Mouse (Mus musculus) neural tube, embryonic 15.5 days (tissue): ENCODE results near the gene Ptpn6. TPM values are rescaled to one million over a fixed set of nuclear protein-coding genes. Genes with fewer than 3 reads are reported as not detected.

Source experiments
- ATAC-seq: fragments of 200-750 bp; cut with Nextera tagmentation; 2 replicates; pipeline ENCODE4 v1.8.0; 2017; ENCODE audit warnings: mild to moderate bottlenecking, moderate TSS enrichment, moderate library complexity; ENCODE audit not compliant: low FRiP score
- H3K27ac ChIP-seq: fragments of 300-500 bp; sonication (generic); replicated peaks from 2 replicates; pipeline ENCODE4 v1.5.1; 2015; ENCODE audit warnings: mild to moderate bottlenecking, inconsistent platforms
- H3K27me3 ChIP-seq: fragments of 300-500 bp; sonication (generic); replicated peaks from 2 replicates; pipeline ENCODE4 v1.6.1; 2015; ENCODE audit warnings: inconsistent platforms
- H3K36me3 ChIP-seq: fragments of 300-500 bp; sonication (generic); 2 replicates; pipeline ENCODE4 v1.6.1; 2015; ENCODE audit warnings: inconsistent platforms
- H3K4me1 ChIP-seq: fragments of 300-500 bp; sonication (generic); 2 replicates; pipeline ENCODE4 v1.6.1; 2015; ENCODE audit warnings: inconsistent platforms
- H3K4me2 ChIP-seq: fragments of 300-500 bp; sonication (generic); 2 replicates; pipeline ENCODE4 v1.6.1; 2015; ENCODE audit warnings: inconsistent platforms, mild to moderate bottlenecking, moderate library complexity
- H3K4me3 ChIP-seq: fragments of 300-500 bp; sonication (generic); replicated peaks from 2 replicates; pipeline ENCODE4 v1.5.1; 2015; ENCODE audit warnings: mild to moderate bottlenecking, inconsistent platforms
- H3K9ac ChIP-seq: fragments of 300-500 bp; sonication (generic); replicated peaks from 2 replicates; pipeline ENCODE4 v1.6.1; 2015; ENCODE audit warnings: mild to moderate bottlenecking, inconsistent platforms
- H3K9me3 ChIP-seq: fragments of 300-500 bp; sonication (generic); replicated peaks from 2 replicates; pipeline ENCODE4 v1.6.1; 2016; ENCODE audit warnings: inconsistent platforms
- WGBS: fragments of 180-500 bp; shearing (Covaris S2); methylation state at CpG from one replicate; pipeline ENCODE4 v1.1.7; 2015; ENCODE audit warnings: mixed read lengths; 5-methylcytosine and 5-hydroxymethylcytosine counted together
- polyA plus RNA-seq: library from polyadenylated mRNA; unstranded; fragments of >200 nt; fragmentation: Nextera tagmentation; extraction: Ambion mirVana; gene quantifications from 2 replicates; pipeline ENCODE4 v1.2.1, GENCODE M21; 2015

The Ptpn6 gene
- polyA plus RNA-seq, 1 experiment from 2014 or later = 4.8 TPM

DNA sequence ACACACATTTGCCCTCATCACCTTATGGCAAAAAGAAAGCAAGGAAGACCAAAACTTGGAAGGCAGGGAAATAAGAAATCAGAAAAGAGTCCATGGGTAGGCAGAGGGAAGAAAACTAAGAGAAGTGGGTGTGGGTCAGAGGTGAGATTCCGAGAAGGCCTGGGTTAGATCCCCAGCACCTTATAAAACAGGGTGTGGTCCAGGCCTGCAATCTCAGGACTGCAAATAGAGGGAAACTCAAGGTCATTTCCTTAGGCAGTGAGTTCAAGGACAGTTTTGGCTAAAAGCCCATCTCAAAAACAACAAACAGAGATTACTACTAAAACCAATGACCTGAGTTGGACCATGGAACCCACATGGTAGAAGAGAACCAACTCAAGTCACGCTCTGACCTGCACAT, 15.3 kb upstream of the Ptpn6 start:
- Histone ChIP-seq H3K9me3 (no peaks in the 10 kb centered on the region), H3K27ac (no peak overlapping the region), H3K27me3 (no peaks in the 10 kb centered on the region), H3K4me1 (peaks cover 66% of the 10 kb centered on the region), H3K4me3 (no peak overlapping the region), H3K9ac (no peak overlapping the region), H3K4me2 (peak overlapping the region; percentile 90), H3K36me3 (peaks cover 11% of the 10 kb centered on the region)
- 89% methylated on average over 2 of the region's 2 CpGs for WGBS
- no peak for ATAC-seq

DNA sequence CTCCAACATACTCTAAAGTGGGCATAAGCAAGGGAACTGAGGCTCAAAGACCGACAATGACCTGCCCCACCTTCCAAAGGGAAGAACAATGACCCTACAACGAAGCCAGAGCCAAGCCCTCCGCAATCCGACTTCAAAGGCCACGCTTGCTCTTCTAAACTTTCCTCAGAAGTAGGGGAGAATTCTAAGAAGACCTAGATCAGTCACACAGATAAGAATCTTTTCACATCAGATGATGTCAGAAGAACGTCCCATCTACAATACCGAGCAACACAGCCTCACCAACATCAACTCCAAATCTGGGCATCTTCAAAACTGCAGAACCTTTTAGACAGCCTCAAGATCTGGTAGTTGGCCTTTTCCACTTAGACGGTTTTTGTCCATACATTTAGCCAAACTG, 11.9 kb upstream of the Ptpn6 start:
- H3K4me2 ChIP-seq = no peak overlapping the region
- H3K27ac ChIP-seq = no peak overlapping the region
- no peaks in the 10 kb centered on the region for H3K27me3 ChIP-seq
- H3K4me3 ChIP-seq = no peak overlapping the region
- no peak for ATAC-seq
- no peak overlapping the region for H3K9ac ChIP-seq
- H3K9me3 ChIP-seq = no peaks in the 10 kb centered on the region
- H3K36me3 ChIP-seq = peaks cover 34% of the 10 kb centered on the region
- H3K4me1 ChIP-seq = peaks cover 61% of the 10 kb centered on the region
- 89% methylated on average over 8 of the region's 8 CpGs for WGBS

DNA sequence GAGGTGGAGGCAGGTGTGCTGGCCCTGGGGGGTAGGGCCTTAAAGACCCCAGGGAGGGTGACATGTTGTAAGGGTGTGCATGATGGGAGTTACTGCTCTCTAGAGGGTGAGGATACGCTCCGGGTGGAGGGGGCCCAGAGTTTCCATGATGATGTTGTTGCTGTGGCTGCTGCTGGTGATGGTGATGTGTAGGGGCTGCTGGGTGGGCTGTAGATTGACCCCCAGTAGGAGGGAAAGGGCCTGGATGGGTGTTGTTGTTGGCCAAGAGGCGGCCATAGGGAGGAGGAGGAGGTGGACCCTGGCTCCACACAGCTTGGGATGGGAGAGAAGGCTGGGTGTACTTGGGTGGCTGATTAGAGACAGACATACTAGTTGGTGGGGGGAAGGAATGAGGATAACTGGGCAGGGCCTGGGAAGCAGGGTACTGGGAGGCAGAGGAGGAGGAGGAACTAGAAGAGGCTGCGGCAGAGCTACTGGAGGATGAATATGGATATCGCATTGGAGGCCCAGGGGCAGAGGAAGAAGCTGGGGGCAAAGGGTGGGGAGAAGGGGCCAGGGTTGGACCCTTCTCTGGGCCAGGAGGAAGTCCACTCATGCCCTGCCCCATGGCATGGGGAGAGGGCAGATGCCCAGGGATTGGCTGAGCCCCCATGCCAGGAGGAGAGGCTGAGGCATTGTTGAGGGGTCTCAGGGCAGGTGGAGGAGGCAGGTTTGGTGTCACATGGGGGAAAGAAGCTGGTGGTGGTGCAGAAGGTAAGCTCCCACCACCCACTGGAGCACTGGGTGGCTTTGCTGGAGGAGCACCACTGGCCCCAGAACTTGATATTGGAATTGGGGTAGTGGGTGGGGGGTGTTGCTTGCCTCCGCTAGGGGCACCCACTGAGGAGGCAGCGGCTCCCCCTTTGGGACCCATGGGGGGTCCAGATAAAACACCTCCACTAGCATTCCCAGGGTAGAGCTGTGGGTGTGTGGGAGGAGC, 8.4 kb upstream of the Ptpn6 start:
- Histone ChIP-seq H3K36me3 (peaks cover 62% of the 10 kb centered on the region), H3K9ac (0 out of 2 replicates have a peak overlapping the region, but pooled peaks have one; percentile 10), H3K4me3 (no peak overlapping the region), H3K9me3 (no peaks in the 10 kb centered on the region), H3K27ac (peak overlapping the region; percentile 87), H3K4me1 (peaks cover 46% of the 10 kb centered on the region), H3K4me2 (peak overlapping the region; percentile 81), H3K27me3 (no peaks in the 10 kb centered on the region)
- WGBS = 82% methylated on average over 7 of the region's 7 CpGs
- ATAC-seq = no peak

DNA sequence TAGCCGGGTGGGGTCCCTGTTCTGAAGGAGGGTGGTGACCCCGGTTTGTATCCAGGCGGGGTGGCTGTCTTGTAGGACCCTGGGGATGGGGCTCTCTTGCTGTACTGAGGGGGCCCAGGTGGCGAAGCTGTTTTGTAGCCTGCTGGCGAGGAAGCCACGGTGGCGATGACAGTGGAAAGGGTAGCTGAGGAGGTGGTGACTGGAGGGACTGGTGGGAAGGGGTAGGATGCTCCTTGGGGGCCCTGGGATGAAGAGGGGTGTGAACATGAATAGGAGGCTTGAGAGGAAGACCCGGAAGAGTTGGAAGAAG, 7.7 kb upstream of the Ptpn6 start:
- H3K27me3 ChIP-seq = no peaks in the 10 kb centered on the region
- no peaks in the 10 kb centered on the region for H3K9me3 ChIP-seq
- peak overlapping the region; percentile 44 for H3K4me3 ChIP-seq
- peaks cover 62% of the 10 kb centered on the region for H3K36me3 ChIP-seq
- peak overlapping the region; percentile 81 for H3K4me2 ChIP-seq
- no peak; the same call in 1 of the 2 replicates for ATAC-seq
- WGBS = 10% methylated on average over 8 of the region's 8 CpGs
- peak overlapping the region; percentile 87 for H3K27ac ChIP-seq
- peak overlapping the region; percentile 57 for H3K9ac ChIP-seq
- H3K4me1 ChIP-seq = peaks cover 48% of the 10 kb centered on the region

DNA sequence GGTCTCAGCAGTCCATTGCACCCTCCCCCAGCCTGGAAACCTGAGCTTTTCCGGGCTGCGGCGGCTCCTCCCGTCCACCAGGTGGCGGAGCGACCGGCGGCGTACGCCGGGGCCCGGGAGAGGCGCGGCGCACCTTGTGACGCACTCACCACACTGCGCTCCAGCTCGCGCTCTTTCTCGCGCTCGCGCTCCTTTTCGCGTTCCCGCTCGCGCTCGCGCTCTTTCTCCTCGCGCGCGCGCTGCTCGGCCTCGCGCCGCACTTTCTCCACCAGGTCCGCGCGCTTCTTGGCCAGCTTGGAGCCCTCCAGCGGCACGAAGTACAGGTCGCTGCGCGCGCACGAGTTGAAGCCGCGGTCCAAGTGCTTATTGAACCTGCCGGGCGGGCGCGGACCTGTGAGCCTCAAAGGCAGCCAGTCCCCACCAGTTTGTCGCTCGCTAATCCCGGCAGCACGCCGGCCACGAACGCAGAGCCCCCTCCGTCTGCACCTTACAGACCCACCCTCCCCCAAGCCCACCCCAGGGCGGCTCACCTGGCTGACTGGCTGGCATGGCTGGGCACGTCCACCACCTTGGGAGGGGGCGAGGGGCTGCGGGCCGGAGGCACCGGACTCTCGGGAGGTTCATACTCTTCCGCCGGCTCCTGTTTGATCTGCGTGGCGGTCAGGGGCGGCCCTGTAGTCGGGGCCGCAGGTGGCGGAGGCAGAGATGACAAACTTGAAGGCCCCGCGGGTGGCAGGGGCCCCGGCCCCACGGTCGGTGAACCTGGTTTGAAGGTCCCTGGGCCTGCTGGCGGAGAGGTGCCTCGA, 7.2 kb upstream of the Ptpn6 start:
- Histone ChIP-seq H3K27me3 (no peaks in the 10 kb centered on the region), H3K36me3 (peaks cover 62% of the 10 kb centered on the region)
- peak; percentile 82 for ATAC-seq

DNA sequence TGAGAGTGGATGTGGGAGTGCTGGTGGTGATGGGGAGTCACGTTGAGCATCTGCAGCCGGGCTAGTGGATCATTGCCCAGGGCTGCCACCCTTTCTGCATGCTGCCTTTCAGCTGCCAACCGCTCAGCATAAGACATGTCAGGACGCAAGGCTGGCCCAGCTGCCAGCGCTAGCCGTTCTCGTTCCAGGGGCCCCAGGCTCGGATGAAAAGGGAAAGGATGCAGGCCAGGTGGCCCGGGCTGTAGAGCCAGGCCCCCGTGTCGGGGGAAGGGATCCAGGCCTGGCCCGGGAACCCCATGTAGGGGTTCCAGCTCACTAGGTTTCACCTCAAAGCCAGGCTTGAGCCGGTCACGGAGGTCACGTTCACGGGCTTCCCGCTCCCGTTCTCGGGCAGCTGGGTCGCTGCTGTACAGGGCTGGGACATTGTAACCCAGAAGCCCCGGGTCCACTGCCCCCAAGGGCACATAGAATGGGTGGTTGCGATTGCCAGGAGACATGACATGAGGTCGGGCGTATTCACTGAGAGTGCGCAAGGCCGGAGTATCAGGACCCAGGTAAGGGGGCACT, 6.3 kb upstream of the Ptpn6 start:
- H3K9me3 ChIP-seq = no peaks in the 10 kb centered on the region
- H3K27ac ChIP-seq = peak overlapping the region; percentile 87
- peak; percentile 1 for ATAC-seq
- WGBS = 73% methylated on average over 26 of the region's 26 CpGs
- H3K4me1 ChIP-seq = peaks cover 45% of the 10 kb centered on the region
- no peaks in the 10 kb centered on the region for H3K27me3 ChIP-seq
- H3K4me3 ChIP-seq = peak overlapping the region; percentile 44
- H3K9ac ChIP-seq = peak overlapping the region; percentile 42; the same call in 1 of the 2 replicates
- H3K4me2 ChIP-seq = peak overlapping the region; percentile 81
- H3K36me3 ChIP-seq = peaks cover 61% of the 10 kb centered on the region

More for the DNA sequence above, 7.2 kb upstream of the Ptpn6 start:
- Histone ChIP-seq H3K4me1 (peaks cover 47% of the 10 kb centered on the region), H3K4me2 (peak overlapping the region; percentile 81), H3K4me3 (peak overlapping the region; percentile 44), H3K9ac (peak overlapping the region; percentile 57), H3K9me3 (no peaks in the 10 kb centered on the region), H3K27ac (peak overlapping the region; percentile 87)
- WGBS = under 1% methylated on average over 84 of the region's 85 CpGs

DNA sequence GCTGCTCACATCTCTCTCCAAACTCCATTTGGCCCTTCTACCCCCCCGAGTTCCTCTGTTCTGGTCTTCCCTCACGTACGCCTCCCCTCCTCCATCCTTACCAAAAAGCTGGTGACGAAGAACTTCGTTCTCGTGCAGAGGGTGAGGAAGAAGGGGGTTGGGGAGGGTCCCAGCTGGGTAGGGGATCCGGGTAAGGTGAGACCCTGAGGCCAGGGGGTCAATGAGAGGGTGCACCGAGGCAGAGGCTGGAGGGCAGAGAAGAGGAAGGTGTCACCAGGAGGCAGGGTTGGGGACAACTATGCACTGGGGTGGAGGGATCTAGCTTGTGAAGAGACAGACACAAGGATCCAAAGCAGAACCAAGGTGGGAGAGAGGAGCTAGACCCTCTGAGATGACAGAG, 5.1 kb upstream of the Ptpn6 start:
- Histone ChIP-seq H3K27me3 (no peaks in the 10 kb centered on the region), H3K9ac (no peak overlapping the region), H3K4me1 (peaks cover 57% of the 10 kb centered on the region), H3K9me3 (no peaks in the 10 kb centered on the region), H3K36me3 (peaks cover 49% of the 10 kb centered on the region), H3K27ac (no peak overlapping the region), H3K4me2 (no peak overlapping the region), H3K4me3 (no peak overlapping the region)
- no peak for ATAC-seq
- 88% methylated on average over 8 of the region's 8 CpGs for WGBS

DNA sequence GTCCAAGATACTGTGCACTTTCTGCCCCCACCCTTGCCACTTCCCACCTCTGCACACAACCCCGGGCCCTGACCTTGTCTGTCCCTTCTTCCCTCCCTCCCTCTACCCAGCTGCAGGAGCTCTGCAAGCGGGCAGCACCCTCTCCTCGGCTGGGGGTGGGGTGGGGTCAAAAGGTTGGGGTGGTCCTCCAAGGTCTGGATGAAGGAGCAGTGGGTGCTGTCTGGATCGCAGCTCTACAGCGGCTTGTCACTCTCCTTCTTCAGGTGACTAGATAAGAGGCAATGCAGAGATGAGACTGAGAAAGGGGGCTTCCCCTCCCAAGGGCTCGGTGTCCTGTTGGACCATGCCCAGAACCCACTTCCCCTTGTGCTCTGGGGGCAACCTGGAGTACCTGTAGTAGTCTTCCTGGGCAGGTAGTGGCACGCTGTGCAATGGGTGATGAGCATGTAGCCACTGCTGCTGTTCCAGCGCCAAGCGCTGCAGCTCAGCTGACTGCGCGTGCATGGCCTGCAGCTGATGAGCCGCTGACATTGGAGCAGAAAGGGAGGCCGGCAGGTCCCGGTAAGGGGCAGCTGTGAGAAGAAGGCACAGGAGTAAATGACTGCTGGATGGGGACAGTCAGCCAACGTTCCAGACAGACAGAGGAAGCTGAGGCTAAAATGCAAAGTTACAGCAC, 4.5 kb upstream of the Ptpn6 start:
- H3K27me3 ChIP-seq = no peaks in the 10 kb centered on the region
- ATAC-seq = no peak
- peaks cover 42% of the 10 kb centered on the region for H3K36me3 ChIP-seq
- no peak overlapping the region for H3K4me3 ChIP-seq
- H3K4me2 ChIP-seq = no peak overlapping the region
- 91% methylated on average over 15 of the region's 15 CpGs for WGBS
- no peak overlapping the region for H3K9ac ChIP-seq
- peaks cover 59% of the 10 kb centered on the region for H3K4me1 ChIP-seq
- peak overlapping the region; percentile 10; the same call in 1 of the 2 replicates for H3K27ac ChIP-seq
- no peaks in the 10 kb centered on the region for H3K9me3 ChIP-seq

DNA sequence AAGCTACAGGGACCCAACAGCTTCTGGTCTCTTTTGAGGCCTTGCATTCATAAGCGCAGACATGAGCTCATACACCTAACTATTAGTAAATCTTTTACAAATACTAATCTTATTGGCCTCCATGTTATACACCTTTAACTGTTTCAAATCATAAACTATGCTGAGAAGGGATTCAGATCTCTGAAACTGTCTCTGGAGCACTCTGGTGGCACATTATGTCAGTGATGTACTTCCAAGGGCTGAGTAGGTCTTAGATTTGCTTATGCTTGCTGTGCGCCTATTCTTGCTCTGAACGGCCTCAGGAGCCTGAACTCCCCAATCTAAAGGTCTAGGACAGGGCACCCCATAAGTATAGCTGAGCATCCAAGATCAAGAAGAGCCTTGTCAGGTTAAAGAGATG, 3.3 kb upstream of the Ptpn6 start:
- 66% methylated on average over 3 of the region's 3 CpGs for WGBS
- Histone ChIP-seq H3K9ac (peak overlapping the region; percentile 95), H3K4me3 (peak overlapping the region; percentile 65), H3K4me2 (peak overlapping the region; percentile 84), H3K9me3 (no peaks in the 10 kb centered on the region), H3K27ac (peak overlapping the region; percentile 99), H3K36me3 (peaks cover 31% of the 10 kb centered on the region), H3K27me3 (no peaks in the 10 kb centered on the region), H3K4me1 (peaks cover 56% of the 10 kb centered on the region)
- ATAC-seq = no peak

DNA sequence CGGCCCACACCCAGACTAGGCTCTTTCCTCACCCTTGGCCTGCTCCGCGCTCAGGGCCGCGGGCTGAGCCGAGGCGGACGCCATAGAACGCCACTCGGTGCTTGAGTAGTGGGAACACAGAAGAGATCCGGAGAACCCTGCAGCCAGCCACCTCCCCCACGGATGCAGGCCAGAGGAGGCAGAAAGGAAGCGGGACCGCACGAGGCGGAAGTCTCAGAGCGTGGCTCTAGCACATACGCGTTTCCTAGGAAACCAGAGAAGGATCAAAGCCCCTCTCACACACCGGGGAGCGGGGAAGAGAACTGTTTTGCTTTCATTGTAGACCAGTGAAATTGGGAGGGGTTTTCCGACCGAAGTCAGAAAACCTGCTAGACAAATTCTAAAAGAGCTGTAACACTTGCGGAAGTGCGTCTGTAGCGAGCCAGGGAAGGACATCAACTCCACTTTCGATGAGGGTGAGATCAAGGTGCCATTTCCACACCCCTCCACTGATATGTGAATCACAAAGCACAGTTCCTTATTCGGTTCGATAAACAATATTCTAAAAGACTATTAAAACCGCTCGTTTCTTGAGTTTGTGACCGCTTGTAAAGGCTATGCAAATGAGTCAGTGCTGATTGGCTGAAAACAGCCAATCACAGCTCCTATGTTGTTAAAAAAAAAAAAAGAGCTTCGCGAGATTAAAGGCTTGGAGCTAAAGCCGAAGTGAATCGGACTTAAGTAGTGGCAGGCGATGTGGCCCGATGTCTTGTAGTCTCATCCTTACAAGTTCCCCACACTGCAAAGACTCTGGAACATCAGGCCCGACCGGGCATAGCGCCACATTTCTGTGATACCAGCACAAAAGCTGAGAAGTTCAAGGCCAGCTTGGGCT, 2.6 kb upstream of the Ptpn6 start, which contains the start of gene Grcc10:
Grcc10 (minus strand) TSS at position 487 of the 874 bp plus-strand sequence.
- H3K4me1 ChIP-seq = peaks cover 49% of the 10 kb centered on the region
- peak within 1 kb of the TSS; percentile 95 for H3K9ac ChIP-seq
- H3K27me3 ChIP-seq = no peaks in the 10 kb centered on the region
- peaks cover 28% of the 10 kb centered on the region for H3K36me3 ChIP-seq
- H3K4me2 ChIP-seq = peak within 1 kb of the TSS; percentile 84
- under 1% methylated on average over 41 of the region's 41 CpGs for WGBS
- peak within 1 kb of the TSS; percentile 99 for H3K27ac ChIP-seq
- no peaks in the 10 kb centered on the region for H3K9me3 ChIP-seq
- peak; percentile 84 for ATAC-seq
- peak within 1 kb of the TSS; percentile 65 for H3K4me3 ChIP-seq
